Mouse (Mus musculus): ENCODE measurements around the gene Grk1.

The Grk1 gene

GRCm38 (mm10) chr8:13404666-13405131, at the start of gene Grk1:
Gene Grk1 (plus strand): TSS chr8:13405081.
- DNase-seq (ENCODE audit: low read depth, low spot score): no peak

DNA sequence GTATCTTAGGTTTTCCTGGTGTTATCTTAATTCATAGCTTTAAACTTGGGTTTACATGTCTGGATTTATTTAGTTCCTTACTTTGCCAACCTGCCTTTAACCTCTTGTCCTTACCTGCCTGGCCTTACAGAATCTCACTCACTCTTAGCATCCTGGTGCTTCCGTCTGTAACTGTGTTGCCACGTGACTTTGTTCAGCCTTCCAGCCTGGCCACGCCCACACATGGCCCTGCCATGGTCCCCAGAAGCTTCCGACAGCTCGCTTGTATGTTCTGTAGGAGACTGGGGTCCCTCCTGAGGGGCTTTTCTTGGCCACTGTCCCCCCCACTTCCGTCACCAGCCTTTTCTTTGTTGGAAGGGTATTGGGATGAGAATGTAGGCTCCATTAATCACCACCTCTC, 48.7 kb upstream of the Grk1 start:
- DNase-seq (ENCODE audit: low read depth, low spot score): no peak

- DNase-seq (ENCODE audit: low read depth, low spot score): no peak
Observed at GRCm38 (mm10) chr8:13356681-13357080, 48.2 kb upstream of the Grk1 start.

GRCm38 (mm10) chr8:13360213-13360612, 44.7 kb upstream of the Grk1 start:
- no peak for DNase-seq (ENCODE audit: low read depth, low spot score)

- DNase-seq (ENCODE audit: low read depth, low spot score): no peak
Observed at GRCm38 (mm10) chr8:13361865-13362264, 43.0 kb upstream of the Grk1 start.

DNA sequence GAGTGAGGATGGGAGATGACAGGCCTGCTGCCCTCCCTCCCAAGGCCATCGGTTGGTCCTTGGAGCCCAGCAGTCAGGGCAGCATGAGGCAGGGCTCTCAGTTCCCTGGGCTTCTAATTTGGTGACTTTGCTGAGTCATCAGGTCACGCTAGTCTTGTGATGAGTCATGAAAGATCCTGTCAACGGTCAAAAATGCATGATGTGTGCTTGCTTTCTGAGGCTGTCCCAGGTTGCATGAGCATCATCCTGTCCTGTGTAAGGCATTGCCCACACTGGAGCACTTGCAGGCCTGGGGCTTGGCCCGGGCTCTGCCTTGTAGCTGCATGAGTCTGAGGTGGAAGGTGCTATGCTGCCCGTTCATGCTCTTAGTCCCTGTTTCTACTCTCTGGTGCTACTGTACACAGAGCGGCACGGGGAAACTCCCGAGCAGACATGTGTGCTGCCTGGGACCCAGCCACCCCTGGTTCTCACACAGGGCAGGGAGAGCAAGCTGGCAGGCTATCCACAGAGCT, 31.7 kb upstream of the Grk1 start:
- DNase-seq (ENCODE audit: low read depth, low spot score): no peak

- no peak for DNase-seq (ENCODE audit: low read depth, low spot score)
Observed at GRCm38 (mm10) chr8:13381630-13382029, 23.3 kb upstream of the Grk1 start.

DNA sequence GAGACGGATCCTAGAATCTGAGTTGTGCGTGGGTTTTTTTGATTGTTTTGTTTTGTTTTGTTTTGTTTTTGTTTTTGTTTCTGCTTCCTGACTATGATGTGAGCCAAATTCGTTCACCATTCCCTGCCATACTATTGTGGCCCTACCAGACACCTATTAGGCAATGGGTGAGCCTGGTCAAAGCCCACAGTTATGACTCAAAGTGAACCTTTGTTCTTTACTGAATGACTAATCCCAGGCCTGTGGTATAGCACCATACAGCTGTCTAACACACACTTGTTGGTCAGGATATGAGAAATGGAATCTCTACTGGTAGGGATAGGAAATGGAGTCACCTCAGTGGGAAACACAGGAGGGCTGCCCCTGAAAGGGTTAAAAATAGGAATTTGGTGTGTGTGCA, 22.3 kb upstream of the Grk1 start:
- no peak for DNase-seq (ENCODE audit: low read depth, low spot score)

DNA sequence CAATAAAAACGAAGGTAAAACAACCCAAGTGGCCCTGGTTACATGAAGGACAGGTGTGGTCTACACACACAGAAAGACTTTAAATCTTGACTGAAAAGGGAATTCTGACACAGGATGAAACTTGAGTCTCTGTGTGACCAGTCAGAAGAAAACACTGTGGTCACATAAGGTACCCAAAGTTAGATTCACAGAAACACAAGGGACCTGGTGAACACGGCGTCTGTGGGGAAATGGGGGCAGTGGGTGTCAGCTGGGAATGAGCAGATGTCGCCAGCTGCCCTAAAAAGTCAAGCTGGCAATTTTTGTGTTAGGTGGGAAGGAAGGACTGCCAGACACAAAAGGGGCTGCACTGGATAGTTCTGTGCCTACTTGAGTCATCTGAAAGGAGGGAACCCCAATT, 21.9 kb upstream of the Grk1 start:
- no peak for DNase-seq (ENCODE audit: low read depth, low spot score)

DNA sequence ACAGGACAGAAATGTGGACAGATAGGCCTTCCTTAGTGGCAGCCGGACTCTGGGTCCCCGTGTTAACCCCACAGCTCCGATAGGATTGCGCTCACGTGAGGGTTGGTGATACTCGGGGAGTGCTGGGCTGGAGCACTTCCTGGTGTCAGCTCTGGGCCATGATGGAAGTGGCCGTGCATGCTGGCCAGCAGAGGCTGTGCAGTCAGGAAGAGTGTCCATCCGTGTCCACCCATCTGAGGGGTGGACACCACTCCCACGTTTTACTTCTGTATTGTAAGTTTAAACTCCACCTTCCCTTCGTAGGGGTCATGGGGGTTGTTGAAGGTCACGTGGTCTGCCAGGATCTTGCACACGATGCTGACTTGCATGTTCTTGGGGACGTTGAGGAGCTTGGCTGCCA, 18.5 kb upstream of the Grk1 start:
- no peak for DNase-seq (ENCODE audit: low read depth, low spot score)

DNA sequence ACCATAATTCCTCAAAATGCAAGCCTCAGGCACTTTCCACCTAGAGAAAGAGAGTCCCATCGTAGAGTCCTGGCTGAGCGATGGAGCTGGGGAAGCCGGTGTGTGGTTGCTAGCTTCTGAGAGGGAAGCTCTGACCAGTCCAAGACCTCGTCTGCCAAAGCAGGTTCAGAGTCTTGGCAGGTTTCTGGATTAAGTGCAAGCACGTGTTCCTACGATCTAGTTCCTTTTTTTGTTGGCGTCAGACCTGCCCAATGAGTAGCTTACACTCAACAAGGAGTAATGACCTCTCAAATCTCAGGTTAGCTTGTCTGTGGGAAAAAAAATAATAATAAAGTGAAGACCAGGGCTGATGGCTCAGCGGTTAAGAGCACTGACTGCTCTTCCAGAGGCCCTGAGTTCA, 17.2 kb upstream of the Grk1 start:
- DNase-seq (ENCODE audit: low read depth, low spot score): no peak

DNA sequence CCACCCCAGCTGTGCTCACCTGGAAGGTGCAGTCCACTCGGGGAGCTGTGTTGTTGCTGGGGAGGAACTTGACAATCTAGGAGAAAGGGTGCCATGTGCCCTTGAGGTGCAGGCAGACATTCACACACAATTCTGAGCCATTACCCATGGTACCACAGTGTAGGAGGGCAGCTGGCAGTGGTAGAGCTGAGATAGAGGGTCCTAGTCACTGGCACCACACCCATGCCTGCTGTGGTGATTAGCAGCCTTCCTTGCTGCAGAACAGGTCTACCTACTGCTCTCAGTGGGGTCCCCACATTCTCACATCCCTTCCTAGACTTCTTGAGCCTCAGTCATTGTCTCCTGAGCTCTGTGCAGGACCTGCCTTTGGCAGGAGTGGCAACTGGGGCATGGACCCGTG, 16.1 kb upstream of the Grk1 start:
- no peak for DNase-seq (ENCODE audit: low read depth, low spot score)

DNA sequence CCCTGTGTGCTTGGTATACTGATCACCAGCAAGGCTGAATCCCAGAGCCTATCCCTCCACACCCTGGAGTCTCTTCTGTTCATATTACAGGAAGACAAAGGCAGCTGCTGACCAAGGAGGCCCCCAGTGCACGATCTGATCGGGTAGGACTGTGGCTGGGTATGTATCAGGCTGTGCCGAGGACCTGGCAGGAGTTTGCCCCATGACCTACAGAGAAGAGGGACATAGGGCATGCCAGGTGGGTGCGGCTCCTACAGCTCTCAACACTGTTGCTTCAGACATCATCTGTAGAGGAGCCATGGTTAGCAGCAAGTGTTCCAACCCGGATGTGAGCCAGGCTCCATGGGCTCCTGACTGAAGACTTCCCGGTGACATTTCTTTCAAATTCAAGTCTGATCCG, 11.0 kb upstream of the Grk1 start:
- DNase-seq (ENCODE audit: low read depth, low spot score): no peak

- DNase-seq (ENCODE audit: low read depth, low spot score): no peak
Observed at GRCm38 (mm10) chr8:13396725-13397124, 8.2 kb upstream of the Grk1 start, which contains the start of gene Atp4b. Gene Atp4b (minus strand): TSS chr8:13396825.

GRCm38 (mm10) chr8:13403517-13403916, 1.4 kb upstream of the Grk1 start:
- DNase-seq (ENCODE audit: low read depth, low spot score): no peak

GRCm38 (mm10) chr8:13406011-13406410, 1.1 kb downstream of the Grk1 start:
- DNase-seq (ENCODE audit: low read depth, low spot score): no peak

GRCm38 (mm10) chr8:13411597-13411996, 6.7 kb downstream of the Grk1 start:
- DNase-seq (ENCODE audit: low read depth, low spot score): peak; percentile 51

DNA sequence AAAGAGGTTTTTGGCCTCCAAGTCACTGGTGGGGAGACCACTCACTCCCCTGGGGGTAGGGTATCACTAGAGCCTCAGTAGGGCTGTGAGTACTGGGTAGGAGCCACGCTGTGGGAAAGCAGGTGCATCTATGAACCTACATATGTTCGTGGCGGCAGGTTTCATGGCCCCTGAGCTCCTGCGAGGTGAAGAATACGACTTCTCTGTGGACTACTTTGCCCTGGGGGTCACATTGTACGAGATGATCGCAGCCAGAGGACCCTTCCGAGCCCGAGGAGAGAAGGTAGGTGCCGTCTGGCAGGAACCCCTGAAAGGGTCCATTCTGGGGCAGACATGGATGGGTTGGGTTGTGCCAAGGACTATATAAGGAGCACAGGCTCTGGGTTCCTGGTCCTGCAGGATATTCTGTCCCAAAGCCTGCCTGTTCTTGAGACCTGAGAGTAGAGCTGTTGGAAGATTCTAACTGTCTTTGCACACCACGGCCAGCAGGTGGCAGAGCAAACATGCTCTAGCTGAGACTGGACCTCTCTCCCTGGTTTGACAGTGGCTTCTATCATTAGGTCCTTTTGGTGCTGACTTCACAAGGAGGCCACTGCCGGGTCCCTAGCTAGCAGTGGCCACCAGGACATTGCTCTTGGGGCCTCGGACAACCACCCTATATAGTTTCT, 8.1 kb downstream of the Grk1 start:
- peak; percentile 51 for DNase-seq (ENCODE audit: low read depth, low spot score)

- no peak for DNase-seq (ENCODE audit: low read depth, low spot score)
Observed at GRCm38 (mm10) chr8:13413823-13414390, 9.0 kb downstream of the Grk1 start.

- DNase-seq (ENCODE audit: low read depth, low spot score): no peak
Observed at GRCm38 (mm10) chr8:13415879-13416278, 11.0 kb downstream of the Grk1 start.

GRCm38 (mm10) chr8:13419111-13419639, 14.3 kb downstream of the Grk1 start:
- no peak for DNase-seq (ENCODE audit: low read depth, low spot score)

DNA sequence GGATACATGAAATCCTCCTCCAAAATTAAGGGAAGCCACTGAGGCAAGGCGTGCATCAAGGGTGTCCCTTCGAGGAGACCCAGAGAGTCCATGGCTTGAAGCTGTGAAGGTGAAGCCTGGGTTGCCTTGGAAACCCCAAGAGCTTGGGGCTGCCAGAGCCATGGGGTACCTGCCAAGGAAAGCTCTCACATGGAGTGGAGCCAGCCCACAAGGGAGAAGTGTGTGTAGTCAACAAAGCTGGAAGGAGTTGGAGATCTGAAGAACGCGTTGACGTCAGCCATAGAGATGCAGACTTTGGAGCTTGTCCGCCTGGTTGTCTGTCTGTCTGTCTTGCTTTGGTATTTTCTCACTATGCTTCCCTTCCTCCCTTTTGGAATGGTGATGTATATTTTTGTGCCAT, 16.1 kb downstream of the Grk1 start:
- no peak for DNase-seq (ENCODE audit: low read depth, low spot score)

GRCm38 (mm10) chr8:13427351-13427750, 22.5 kb downstream of the Grk1 start:
- DNase-seq (ENCODE audit: low read depth, low spot score): no peak
